Mouse (Mus musculus) liver, embryonic 15.5 days (tissue): ENCODE results near the gene Npat. TPM values are rescaled to one million over a fixed set of nuclear protein-coding genes. Genes with fewer than 3 reads are reported as not detected.

Experiments
- ATAC-seq: fragments of 200-750 bp; cut with Nextera tagmentation; 2 replicates; pipeline ENCODE4 v1.8.0; 2017; ENCODE audit warnings: moderate number of reproducible peaks, mild to moderate bottlenecking, moderate library complexity; ENCODE audit not compliant: insufficient read depth
- H3K27ac ChIP-seq: fragments of 300-500 bp; sonication (generic); replicated peaks from 2 replicates; pipeline ENCODE4 v1.5.1; 2015; ENCODE audit warnings: mild to moderate bottlenecking, inconsistent platforms
- H3K27me3 ChIP-seq: fragments of 300-500 bp; sonication (generic); 2 replicates; pipeline ENCODE4 v1.6.1; 2015; ENCODE audit warnings: mild to moderate bottlenecking, inconsistent platforms
- H3K36me3 ChIP-seq: fragments of 300-500 bp; sonication (generic); replicated peaks from 2 replicates; pipeline ENCODE4 v1.6.1; 2015; ENCODE audit warnings: moderate library complexity, mild to moderate bottlenecking, inconsistent platforms
- H3K4me1 ChIP-seq: fragments of 300-500 bp; sonication (generic); replicated peaks from 2 replicates; pipeline ENCODE4 v1.6.1; 2015; ENCODE audit warnings: inconsistent platforms
- H3K4me2 ChIP-seq: fragments of 300-500 bp; sonication (generic); 2 replicates; pipeline ENCODE4 v1.6.1; 2015; ENCODE audit warnings: moderate library complexity, mild to moderate bottlenecking, inconsistent platforms
- H3K4me3 ChIP-seq: fragments of 300-500 bp; sonication (generic); replicated peaks from 2 replicates; pipeline ENCODE4 v1.5.1; 2015; ENCODE audit warnings: mild to moderate bottlenecking, inconsistent platforms
- H3K9ac ChIP-seq: fragments of 300-500 bp; sonication (generic); 2 replicates; pipeline ENCODE4 v1.6.1; 2015; ENCODE audit warnings: moderate library complexity, mild to moderate bottlenecking, inconsistent platforms
- H3K9me3 ChIP-seq: fragments of 300-500 bp; sonication (generic); replicated peaks from 2 replicates; pipeline ENCODE4 v1.6.1; 2016; ENCODE audit warnings: inconsistent platforms
- WGBS: fragments of 180-500 bp; shearing (Covaris S2); methylation state at CpG from one replicate; pipeline ENCODE4 v1.1.7; 2015; ENCODE audit warnings: mixed read lengths; ENCODE audit not compliant: insufficient replicate concordance; 5-methylcytosine and 5-hydroxymethylcytosine counted together
- polyA plus RNA-seq: library from polyadenylated mRNA; unstranded; fragments of >200 nt; fragmentation: Nextera tagmentation; extraction: Ambion mirVana; gene quantifications from 2 replicates; pipeline ENCODE4 v1.2.1, GENCODE M21; 2015

Npat gene
- 6.9 and 7.5 TPM in 2 replicates for polyA plus RNA-seq

- Histone ChIP-seq H3K27ac (peak within 1 kb of the TSS; percentile 91), H3K4me2 (peak within 1 kb of the TSS; percentile 99), H3K9ac (peak within 1 kb of the TSS; percentile 93), H3K4me3 (peak within 1 kb of the TSS; percentile 94), H3K27me3 (no peaks in the 10 kb centered on the region), H3K36me3 (0 out of 2 replicates have a peak, but pooled peaks cover 12% of the 10 kb centered on the region), H3K9me3 (no peaks in the 10 kb centered on the region), H3K4me1 (peaks cover 32% of the 10 kb centered on the region)
- under 1% methylated on average over 69 of the region's 69 CpGs for WGBS
- peak; percentile 99 for ATAC-seq
These were observed at the start of gene Npat, which contains the start of gene Atm for GRCm38 (mm10) chr9:53536558-53537320. Gene Npat, plus strand, starts transcription at chr9:53537047. Gene Atm, minus strand, starts transcription at chr9:53536740.

- H3K27me3 ChIP-seq, result no peaks in the 10 kb centered on the region
- 76% methylated on average over 7 of the region's 7 CpGs for WGBS
- no peak overlapping the region for H3K9ac ChIP-seq
- no peak overlapping the region for H3K27ac ChIP-seq
- H3K9me3 ChIP-seq, result no peaks in the 10 kb centered on the region
- ATAC-seq, result no peak
- H3K4me1 ChIP-seq, result no peaks in the 10 kb centered on the region
- no peak overlapping the region for H3K4me2 ChIP-seq
- H3K4me3 ChIP-seq, result no peak overlapping the region
- H3K36me3 ChIP-seq, result peaks cover 9% of the 10 kb centered on the region; the same call in 1 of the 2 replicates
These were observed 28.8 kb upstream of the Npat start for GRCm38 (mm10) chr9:53508053-53508452.

- no peak for ATAC-seq
- Histone ChIP-seq H3K4me1 (no peaks in the 10 kb centered on the region), H3K27me3 (no peaks in the 10 kb centered on the region), H3K4me3 (no peak overlapping the region), H3K4me2 (no peak overlapping the region), H3K36me3 (peaks cover 10% of the 10 kb centered on the region; the same call in 1 of the 2 replicates), H3K9ac (no peak overlapping the region), H3K9me3 (no peaks in the 10 kb centered on the region), H3K27ac (no peak overlapping the region)
These were observed 22.8 kb upstream of the Npat start for GRCm38 (mm10) chr9:53514091-53514490.

- Histone ChIP-seq H3K9ac (no peak overlapping the region), H3K27me3 (no peaks in the 10 kb centered on the region), H3K27ac (no peak overlapping the region), H3K4me3 (no peak overlapping the region), H3K4me2 (no peak overlapping the region), H3K36me3 (peaks cover 9% of the 10 kb centered on the region; the same call in 1 of the 2 replicates), H3K4me1 (no peaks in the 10 kb centered on the region), H3K9me3 (no peaks in the 10 kb centered on the region)
- 75% methylated on average over 9 of the region's 9 CpGs for WGBS
- ATAC-seq, result no peak
These were observed 19.4 kb upstream of the Npat start for GRCm38 (mm10) chr9:53517373-53518009.

GRCm38 (mm10) chr9:53535416-53536320, 1.2 kb upstream of the Npat start:
- 7% methylated on average over 17 of the region's 17 CpGs for WGBS
- no peaks in the 10 kb centered on the region for H3K9me3 ChIP-seq
- 0 out of 2 replicates have a peak, but pooled peaks cover 19% of the 10 kb centered on the region for H3K36me3 ChIP-seq
- peak overlapping the region; percentile 91 for H3K27ac ChIP-seq
- peak overlapping the region; percentile 94 for H3K4me3 ChIP-seq
- H3K27me3 ChIP-seq, result no peaks in the 10 kb centered on the region
- H3K4me2 ChIP-seq, result peak overlapping the region; percentile 99
- H3K9ac ChIP-seq, result peak overlapping the region; percentile 69
- H3K4me1 ChIP-seq, result peaks cover 32% of the 10 kb centered on the region
- ATAC-seq, result no peak

- H3K4me2 ChIP-seq, result peak overlapping the region; percentile 99
- peak overlapping the region; percentile 93 for H3K9ac ChIP-seq
- peak overlapping the region; percentile 94 for H3K4me3 ChIP-seq
- no peaks in the 10 kb centered on the region for H3K27me3 ChIP-seq
- peaks cover 32% of the 10 kb centered on the region for H3K4me1 ChIP-seq
- H3K36me3 ChIP-seq, result 0 out of 2 replicates have a peak, but pooled peaks cover 9% of the 10 kb centered on the region
- H3K27ac ChIP-seq, result peak overlapping the region; percentile 88
- no peaks in the 10 kb centered on the region for H3K9me3 ChIP-seq
- ATAC-seq, result no peak; the same call in 1 of the 2 replicates
- WGBS, result under 1% methylated on average over 33 of the region's 34 CpGs
These were observed 604 bp downstream of the Npat start for GRCm38 (mm10) chr9:53537336-53537965.

- Histone ChIP-seq H3K27ac (no peak overlapping the region), H3K36me3 (peaks cover 71% of the 10 kb centered on the region), H3K27me3 (no peaks in the 10 kb centered on the region), H3K4me1 (peaks cover 3% of the 10 kb centered on the region; the same call in 1 of the 2 replicates), H3K4me2 (no peak overlapping the region), H3K9ac (no peak overlapping the region), H3K9me3 (no peaks in the 10 kb centered on the region), H3K4me3 (no peak overlapping the region)
- ATAC-seq, result no peak
- 87% methylated on average over 6 of the region's 6 CpGs for WGBS
These were observed 33.8 kb downstream of the Npat start for GRCm38 (mm10) chr9:53570662-53571061.

GRCm38 (mm10) chr9:53572516-53573307, 35.9 kb downstream of the Npat start:
- Histone ChIP-seq H3K27ac (no peak overlapping the region), H3K4me2 (no peak overlapping the region), H3K9me3 (no peaks in the 10 kb centered on the region), H3K4me1 (peaks cover 3% of the 10 kb centered on the region; the same call in 1 of the 2 replicates), H3K36me3 (peaks cover 69% of the 10 kb centered on the region), H3K4me3 (no peak overlapping the region), H3K27me3 (no peaks in the 10 kb centered on the region), H3K9ac (no peak overlapping the region)
- 68% methylated on average over 7 of the region's 7 CpGs for WGBS
- no peak for ATAC-seq

GRCm38 (mm10) chr9:53575721-53576120, 38.9 kb downstream of the Npat start:
- H3K4me1 ChIP-seq, result peaks cover 3% of the 10 kb centered on the region; the same call in 1 of the 2 replicates
- no peak overlapping the region for H3K4me2 ChIP-seq
- ATAC-seq, result no peak
- H3K9ac ChIP-seq, result no peak overlapping the region
- no peak overlapping the region for H3K27ac ChIP-seq
- no peaks in the 10 kb centered on the region for H3K27me3 ChIP-seq
- no peaks in the 10 kb centered on the region for H3K9me3 ChIP-seq
- H3K36me3 ChIP-seq, result peaks cover 70% of the 10 kb centered on the region
- H3K4me3 ChIP-seq, result no peak overlapping the region
- 77% methylated on average over 5 of the region's 5 CpGs for WGBS

GRCm38 (mm10) chr9:53581870-53582269, 45.0 kb downstream of the Npat start:
- H3K36me3 ChIP-seq, result peaks cover 79% of the 10 kb centered on the region

More at GRCm38 (mm10) chr9:53581870-53582269, 45.0 kb downstream of the Npat start:
- H3K4me2 ChIP-seq, result no peak overlapping the region
- no peak overlapping the region for H3K27ac ChIP-seq
- H3K4me3 ChIP-seq, result no peak overlapping the region
- no peaks in the 10 kb centered on the region for H3K4me1 ChIP-seq
- no peak for ATAC-seq
- no peaks in the 10 kb centered on the region for H3K9me3 ChIP-seq
- no peak overlapping the region for H3K9ac ChIP-seq
- 85% methylated on average over 4 of the region's 4 CpGs for WGBS
- no peaks in the 10 kb centered on the region for H3K27me3 ChIP-seq
